Mouse (Mus musculus): ENCODE data around the gene Wbp2.

The Wbp2 gene

DNA sequence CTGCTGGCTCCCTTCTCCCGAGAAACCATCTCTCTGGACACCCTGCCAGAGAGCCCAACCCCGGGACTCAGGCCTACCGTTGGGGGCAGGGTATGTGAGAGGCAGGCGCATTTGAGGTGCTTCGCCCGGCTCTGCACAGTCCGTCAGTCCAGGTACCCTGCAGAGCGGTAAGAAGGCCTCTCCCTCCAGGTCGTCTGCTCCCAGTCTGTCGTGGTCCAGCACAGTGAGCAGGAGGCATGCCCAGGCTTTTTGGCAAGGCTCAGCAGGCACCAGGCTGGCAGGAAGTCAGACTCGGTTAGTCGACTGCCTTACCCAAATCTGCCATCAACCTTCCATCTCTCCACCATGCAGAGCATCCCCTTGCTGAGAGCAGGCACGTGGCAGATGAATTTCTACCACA lies 23.2 kb downstream of the Wbp2 start:
- in situ Hi-C loops (cut with MboI): no loop called here

DNA sequence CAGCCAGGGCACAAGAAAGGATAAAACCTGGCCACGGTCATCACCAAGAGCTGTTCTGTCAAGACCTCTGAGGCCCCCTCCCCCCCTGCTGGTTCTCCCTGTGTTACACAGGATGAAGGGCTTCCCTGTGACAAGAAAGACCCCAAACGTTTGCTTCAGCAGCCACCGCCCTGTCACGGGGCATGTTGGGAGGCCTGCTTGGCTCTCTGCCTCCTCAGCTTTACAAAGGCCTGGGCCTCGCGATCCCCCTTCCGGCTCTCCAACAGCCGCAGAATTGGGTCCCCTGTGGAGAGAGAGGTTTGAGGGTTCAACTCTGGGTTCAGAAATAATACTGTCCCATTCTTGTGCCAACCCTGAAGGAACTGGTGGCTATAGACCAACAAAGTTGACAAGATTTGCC lies 24.3 kb downstream of the Wbp2 start:
- in situ Hi-C loops (cut with MboI): no loop called here

DNA sequence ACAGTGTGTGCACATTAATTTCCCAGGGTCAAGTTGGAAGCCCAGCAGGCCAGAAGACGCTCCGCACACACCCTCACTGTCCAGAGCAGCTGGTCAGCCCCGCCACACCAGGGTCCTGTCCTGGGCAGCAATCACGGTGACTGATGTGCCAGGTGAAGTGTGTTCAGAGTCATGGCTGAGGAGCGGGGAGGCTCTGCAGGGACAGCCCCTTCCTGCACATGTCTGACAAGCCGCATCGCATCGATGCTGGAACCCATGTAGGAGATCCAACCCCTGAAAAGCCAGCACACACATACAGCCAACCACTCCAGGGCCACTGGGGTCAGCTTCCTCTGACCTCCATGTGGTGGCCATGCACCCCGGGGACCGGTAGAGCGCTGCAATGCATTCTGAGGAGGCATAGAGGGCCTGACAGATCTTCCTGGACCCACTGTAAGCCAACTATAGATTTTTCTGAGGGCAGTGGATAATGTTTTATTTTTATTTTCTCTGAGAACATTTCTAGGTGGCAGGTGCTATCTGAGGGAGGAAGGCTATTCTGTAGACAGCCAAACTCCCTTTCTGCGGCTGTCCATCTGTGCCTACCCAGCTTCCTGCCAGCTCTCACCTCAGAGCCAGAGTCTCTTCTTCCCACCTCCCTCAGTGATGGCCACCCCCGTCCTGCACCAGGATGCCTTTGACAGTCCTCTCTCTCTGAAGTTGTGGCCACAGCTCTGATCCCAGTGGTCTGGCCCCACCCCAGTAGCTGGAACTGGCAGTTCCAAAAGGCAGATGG lies 25.0 kb downstream of the Wbp2 start:
- in situ Hi-C loops (cut with MboI): no loop called here

- in situ Hi-C loops (cut with MboI): no loop called here
Measured at GRCm38 (mm10) chr11:116060596-116060995, 26.2 kb downstream of the Wbp2 start.

- in situ Hi-C loops (cut with MboI): no loop called here
Measured at GRCm38 (mm10) chr11:116059691-116060025, 27.1 kb downstream of the Wbp2 start.

DNA sequence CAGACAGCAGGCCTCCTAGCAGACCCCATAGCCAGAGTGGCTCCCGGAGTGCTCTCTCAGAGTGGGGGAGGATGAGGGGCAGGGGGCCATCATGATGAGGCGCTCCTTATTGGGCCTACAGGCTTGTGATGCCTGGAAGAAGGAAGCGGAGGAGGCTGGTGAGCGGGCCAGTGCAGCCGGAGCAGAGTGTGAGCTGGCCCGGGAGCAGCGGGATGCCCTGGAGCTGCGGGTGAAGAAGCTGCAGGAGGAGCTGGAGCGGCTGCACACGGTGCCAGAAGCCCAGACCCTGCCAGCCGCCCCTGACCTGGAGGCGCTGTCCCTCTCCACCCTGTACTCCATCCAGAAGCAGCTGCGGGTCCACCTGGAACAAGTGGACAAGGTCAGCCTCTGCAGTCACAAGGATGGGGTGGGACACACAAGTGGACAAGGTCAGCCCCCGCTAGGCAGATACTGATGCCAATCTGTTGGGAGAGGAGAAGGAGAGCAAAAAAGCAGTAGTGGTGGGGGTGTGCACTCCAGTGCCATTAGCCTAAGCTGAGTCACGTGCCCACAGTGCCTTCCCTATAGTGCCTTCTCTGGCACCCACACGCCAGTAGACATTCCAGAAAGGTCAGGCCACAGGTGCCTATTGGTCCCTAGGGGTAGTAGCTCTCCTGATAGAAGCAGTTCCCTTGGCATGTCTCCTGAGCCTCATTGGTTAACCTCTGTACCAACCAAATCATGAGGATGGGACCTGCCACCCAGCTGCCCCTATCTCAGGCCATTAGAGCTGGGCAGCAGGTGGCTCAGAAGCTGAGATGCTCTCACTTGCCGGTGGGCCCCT lies 27.7 kb downstream of the Wbp2 start:
- in situ Hi-C loops (cut with MboI): no loop called here

DNA sequence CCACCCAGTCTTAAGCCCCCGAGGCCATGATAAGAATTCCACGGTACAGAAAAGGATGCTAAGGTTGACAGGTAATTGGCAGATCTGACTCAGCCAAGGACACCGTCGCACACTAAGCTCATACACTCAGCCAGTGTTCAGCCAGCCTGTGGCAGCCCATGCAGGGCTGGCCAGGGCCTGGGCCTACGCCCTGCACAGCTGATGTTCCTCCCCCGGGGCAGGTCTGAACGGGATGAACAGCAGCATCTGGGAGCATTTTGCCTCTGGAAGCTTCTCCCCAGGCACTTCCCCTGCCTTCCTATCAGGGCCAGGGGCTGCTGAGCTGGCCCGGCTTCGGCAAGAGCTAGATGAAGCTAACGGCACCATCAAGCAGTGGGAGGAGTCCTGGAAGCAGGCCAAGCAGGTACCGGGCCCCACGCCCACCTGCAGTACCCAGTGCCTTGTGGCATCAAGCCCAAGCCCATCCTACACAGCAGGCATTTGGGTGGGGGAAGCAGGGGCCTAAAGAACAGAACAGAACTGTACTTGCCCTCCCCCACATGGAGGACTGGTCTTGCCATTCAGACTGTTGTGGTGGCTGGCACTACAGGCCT lies 28.7 kb downstream of the Wbp2 start:
- in situ Hi-C loops (cut with MboI): no loop called here

GRCm38 (mm10) chr11:116057237-116057881 lies 29.4 kb downstream of the Wbp2 start:
- in situ Hi-C loops (cut with MboI): no loop called here

DNA sequence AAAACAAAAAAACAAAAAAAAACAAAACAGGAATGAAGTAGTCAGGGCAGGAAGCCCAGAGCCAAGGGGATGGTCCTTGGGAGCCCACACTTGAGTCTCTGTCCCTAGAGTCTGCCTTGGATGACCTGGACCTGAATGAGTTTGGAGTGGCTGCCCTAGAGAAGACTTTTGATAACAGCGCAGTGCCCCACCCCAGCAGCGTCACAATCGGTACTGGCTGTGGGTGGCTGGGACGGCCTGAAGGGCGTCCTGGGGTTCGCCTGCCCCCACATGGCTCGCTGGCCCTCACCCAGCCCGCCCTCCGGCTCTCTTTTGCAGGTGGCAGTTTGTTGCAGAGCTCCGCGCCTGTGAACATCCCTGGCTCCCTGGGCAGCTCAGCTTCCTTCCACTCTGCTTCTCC lies 30.9 kb downstream of the Wbp2 start:
- in situ Hi-C loops (cut with MboI): no loop called here

GRCm38 (mm10) chr11:116053510-116054229 lies 33.1 kb downstream of the Wbp2 start:
- in situ Hi-C loops (cut with MboI): no loop called here

GRCm38 (mm10) chr11:116050196-116050595 lies 36.6 kb downstream of the Wbp2 start:
- in situ Hi-C loops (cut with MboI): no loop called here

DNA sequence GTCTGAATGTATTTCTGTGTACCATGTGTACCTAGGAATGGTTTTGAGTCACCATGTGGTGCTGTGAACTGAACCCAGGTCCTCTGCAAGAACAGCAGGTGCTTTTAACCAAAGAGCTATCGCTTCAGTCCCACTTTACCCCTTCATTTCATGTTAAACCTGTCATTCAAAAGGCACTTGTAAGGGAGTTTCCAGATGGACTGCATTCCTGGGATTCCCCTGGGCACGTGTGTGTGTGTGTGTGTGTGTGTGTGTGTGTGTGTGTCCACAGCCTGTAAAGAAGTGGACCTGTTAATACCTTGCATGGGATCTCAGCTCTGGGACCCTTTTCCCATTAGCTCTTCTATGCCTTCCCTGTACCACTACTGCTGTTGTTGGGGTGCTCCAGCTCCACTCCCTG lies 37.2 kb downstream of the Wbp2 start:
- in situ Hi-C loops (cut with MboI): no loop called here

DNA sequence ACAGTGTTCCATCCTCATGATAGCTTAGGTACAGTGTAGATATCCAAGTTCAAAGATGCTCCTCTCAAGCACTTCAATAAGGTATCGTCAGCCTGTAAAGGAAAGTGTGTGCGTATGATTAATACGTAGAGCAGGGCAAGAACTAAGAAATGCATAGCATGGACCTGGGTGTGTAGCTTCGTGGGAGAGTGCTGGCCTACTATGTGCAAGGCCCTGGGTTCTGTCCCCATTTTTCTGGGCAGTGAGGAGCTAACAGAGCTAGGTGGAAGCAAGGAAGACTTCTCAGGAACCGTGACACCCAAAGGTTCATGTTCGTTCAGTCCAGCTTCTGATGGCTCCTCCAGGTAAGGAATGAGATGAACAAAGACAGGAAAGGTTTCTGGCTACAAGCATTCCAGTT lies 41.6 kb downstream of the Wbp2 start:
- in situ Hi-C loops (cut with MboI): no loop called here

DNA sequence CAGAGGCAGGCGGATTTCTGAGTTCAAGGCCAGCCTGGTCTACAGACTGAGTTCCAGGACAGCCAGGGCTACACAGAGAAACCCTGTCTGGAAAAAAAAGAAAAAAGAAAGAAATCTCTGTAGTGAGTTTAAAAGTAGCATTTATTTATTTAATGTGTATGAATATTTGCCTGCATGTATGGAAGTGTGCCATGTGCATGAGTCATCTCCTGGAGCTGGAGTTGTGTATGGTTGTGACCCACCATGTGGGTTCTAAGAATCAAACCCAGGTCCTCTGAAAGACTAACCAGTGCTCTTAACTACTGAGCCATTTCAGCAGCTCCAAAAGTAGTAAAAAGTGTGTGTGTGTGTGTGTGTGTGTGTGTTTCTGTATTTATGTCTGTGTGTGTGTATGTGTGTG lies 43.5 kb downstream of the Wbp2 start:
- in situ Hi-C loops (cut with MboI): no loop called here

GRCm38 (mm10) chr11:116042372-116043138 lies 44.2 kb downstream of the Wbp2 start:
- in situ Hi-C loops (cut with MboI): no loop called here

- in situ Hi-C loops (cut with MboI): no loop called here
Measured at GRCm38 (mm10) chr11:116041833-116042232, 45.0 kb downstream of the Wbp2 start.

GRCm38 (mm10) chr11:116040593-116040992 lies 46.2 kb downstream of the Wbp2 start:
- in situ Hi-C loops (cut with MboI): no loop called here

GRCm38 (mm10) chr11:116037826-116038225 lies 49.0 kb downstream of the Wbp2 start:
- in situ Hi-C loops (cut with MboI): no loop called here

- in situ Hi-C loops (cut with MboI): no loop called here
Measured at GRCm38 (mm10) chr11:116036671-116037070, 50.1 kb downstream of the Wbp2 start.

GRCm38 (mm10) chr11:116034584-116034983 lies 52.2 kb downstream of the Wbp2 start:
- in situ Hi-C loops (cut with MboI): no loop called here
